Mouse (Mus musculus) brain, embryonic 14.5 days (tissue): Measurements from ENCODE around the gene 4921507P07Rik.

Source experiments
- CTCF ChIP-seq: fragments of 200-500 bp; IDR thresholded peaks from 2 replicates; pipeline ENCODE4 v1.5.1; 2012; ENCODE audit warnings: inconsistent platforms, mild to moderate bottlenecking, moderate library complexity, borderline replicate concordance; ENCODE audit not compliant: insufficient read depth, insufficient read length; ENCODE audit errors: extremely low read depth
- POLR2A ChIP-seq: fragments of 200-500 bp; IDR thresholded peaks from 2 replicates; pipeline ENCODE4 v1.6.1; 2012; ENCODE audit warnings: mild to moderate bottlenecking, inconsistent platforms, borderline replicate concordance; ENCODE audit not compliant: poor library complexity, insufficient read depth, insufficient read length, severe bottlenecking; ENCODE audit errors: extremely low read depth

DNA sequence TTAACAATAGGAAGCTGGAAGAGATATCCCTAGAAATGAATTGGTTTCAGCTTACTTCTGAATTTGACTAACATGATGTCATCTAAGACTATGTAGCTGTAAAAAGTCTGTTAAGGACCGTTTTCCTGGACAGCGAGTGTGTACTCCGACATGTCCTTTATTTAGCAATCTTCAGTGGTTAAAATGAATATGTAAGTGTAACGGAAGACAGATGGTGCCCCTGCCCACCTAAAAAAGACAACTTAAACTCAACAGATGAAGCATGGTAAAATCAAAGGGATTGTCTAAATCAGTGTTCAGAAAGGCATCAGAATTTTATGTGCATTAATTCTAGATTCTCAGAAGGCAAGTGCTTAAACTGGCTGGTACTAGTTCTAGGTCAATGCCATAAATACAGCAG lies 34.0 kb downstream of the 4921507P07Rik start:
- TF ChIP-seq CTCF (no peak), POLR2A (no peak)
